Mouse (Mus musculus): Measurements from ENCODE around the gene Mboat1.

The Mboat1 gene

GRCm38 (mm10) chr13:30136243-30136922 lies at the start of gene Mboat1:
Mboat1 (plus strand) TSS chr13:30136489.
- peak; percentile 87 for DNase-seq (ENCODE audit: low spot score)

DNA sequence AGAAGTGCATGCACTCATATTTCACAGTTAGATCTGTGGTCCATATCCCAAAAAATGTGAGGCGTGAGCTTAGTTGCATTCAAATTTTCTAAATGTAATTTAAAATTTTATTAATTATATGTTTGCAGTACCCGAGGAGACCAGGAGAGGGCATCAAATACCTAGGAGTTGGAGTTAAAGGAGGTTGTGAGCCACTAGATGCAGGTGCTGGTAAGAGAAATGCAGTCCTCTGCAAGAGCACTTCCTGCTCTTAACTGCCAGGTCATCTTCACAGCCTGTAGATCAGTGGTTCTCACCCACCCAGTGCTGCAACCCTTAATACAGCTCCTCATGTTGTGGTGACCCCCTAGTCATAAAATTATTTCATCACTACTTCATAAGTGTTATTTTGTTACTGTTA lies 43.2 kb upstream of the Mboat1 start:
- no peak for DNase-seq (ENCODE audit: low spot score)

DNA sequence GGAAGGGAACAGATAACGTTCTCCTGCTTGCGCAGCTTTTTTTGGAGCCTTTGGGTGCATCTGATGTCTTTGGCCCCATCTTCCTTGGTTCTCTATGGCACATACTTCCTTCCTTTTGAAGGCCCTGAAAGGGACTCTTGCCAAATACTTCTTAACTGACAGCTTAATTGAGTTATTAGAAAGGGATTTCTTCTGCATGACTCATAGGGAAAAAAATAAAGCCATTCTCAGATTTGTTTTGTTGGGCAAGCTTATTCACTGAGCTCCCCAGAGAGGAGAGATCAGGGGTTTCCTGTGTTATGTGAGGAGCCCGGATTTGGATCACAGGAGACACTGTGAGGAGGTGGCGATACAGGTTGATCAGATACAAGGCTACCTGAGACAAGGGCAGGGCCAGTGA lies 40.4 kb upstream of the Mboat1 start:
- DNase-seq (ENCODE audit: low spot score), result no peak

GRCm38 (mm10) chr13:30096536-30096935 lies 39.8 kb upstream of the Mboat1 start:
- no peak for DNase-seq (ENCODE audit: low spot score)

GRCm38 (mm10) chr13:30109001-30109600 lies 27.2 kb upstream of the Mboat1 start:
- DNase-seq (ENCODE audit: low spot score), result peak; percentile 45

DNA sequence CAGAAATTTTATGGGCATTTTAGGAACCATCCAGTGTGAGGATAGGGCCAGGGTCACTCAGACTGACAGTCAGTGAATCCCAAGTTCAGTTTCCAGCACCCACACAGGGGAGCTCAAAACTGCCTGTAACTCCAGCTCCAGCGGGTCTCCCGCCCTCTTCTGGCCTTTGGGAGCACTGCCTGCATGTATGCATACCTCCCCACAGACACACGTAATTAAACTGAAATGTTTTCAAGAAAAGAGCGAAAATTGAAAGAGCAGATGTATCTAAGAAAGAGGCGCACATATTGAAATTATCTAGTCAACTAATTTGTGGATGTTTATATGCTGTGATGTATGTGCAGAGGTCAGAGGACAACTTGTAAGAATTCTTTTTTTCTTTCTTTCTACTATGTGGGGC lies 20.5 kb upstream of the Mboat1 start:
- no peak for DNase-seq (ENCODE audit: low spot score)

DNA sequence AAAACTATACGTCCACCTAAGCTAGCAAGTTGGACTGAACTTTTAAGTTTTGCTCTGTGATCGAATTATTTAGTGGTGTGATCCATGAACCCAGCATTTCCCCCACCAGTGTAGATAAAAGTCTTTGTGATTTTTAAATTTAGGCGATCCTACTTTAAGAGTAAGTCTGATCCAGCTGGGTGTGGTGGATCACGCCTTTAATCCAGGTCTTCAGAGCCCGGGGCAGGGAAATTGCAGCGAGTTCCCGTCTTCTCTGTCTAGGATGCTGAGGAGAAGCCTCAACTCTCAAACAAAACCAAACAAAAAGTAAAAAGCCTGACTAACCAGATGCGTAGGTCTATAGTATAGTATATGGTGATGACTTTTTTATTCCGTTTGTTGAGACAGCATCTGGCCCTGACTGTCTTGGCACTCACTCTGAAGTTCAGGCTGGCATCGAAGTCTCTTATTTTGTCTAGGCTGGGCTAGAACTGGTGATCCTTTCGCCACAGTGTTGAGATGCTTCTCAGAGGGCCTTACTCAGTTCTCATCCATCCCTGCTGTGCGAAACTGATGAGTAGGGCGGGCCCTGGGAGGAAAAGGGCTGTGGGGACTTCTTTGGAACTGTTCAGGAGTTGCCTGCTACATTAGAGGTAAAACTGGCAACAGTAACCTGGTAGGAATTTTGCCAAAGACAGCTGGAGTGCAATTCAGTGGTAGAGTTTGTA lies 787 bp downstream of the Mboat1 start:
- peak; percentile 17 for DNase-seq (ENCODE audit: low spot score)

DNA sequence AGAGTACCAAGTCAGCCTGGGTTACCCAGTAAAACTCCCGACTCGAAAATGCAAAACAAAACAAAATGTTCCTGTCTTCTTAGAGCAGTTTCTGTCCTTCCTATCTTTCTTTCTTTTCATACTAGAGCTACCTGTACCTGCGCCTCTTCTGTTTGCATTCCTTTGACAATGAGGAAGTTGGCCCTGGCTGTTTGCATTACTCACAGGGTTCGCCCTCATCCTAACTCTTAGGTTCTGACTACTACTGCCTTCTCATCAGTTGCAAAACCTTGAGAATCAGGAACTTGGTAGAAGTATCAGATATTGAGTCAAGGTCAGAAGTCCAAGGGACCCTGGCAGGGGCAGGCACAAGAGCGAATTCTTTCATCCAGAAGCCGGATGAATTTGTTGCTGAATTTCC lies 1.7 kb downstream of the Mboat1 start:
- peak; percentile 29 for DNase-seq (ENCODE audit: low spot score)

- DNase-seq (ENCODE audit: low spot score), result no peak
These were observed 3.9 kb downstream of the Mboat1 start for GRCm38 (mm10) chr13:30140149-30140548.

GRCm38 (mm10) chr13:30140646-30141045 lies 4.4 kb downstream of the Mboat1 start:
- no peak for DNase-seq (ENCODE audit: low spot score)

DNA sequence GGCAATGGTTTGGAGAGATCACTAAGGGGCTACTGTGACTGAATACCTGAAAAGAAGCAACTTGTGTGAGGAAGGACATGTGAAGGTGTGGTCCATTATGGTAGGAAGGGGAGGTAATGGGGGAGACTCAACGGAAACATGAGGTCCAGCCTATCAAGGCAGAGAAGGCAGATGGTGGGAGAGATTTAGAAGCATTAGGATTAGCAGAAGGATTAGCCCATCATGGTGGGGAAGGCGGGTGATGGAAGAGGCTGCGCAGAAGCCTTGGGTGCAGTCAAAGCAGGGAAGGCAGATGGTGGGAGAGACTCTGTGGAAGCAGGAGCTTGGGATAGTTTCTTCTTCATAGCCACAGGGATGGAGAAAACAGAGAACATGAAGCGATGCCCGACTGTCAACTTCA lies 5.7 kb downstream of the Mboat1 start:
- DNase-seq (ENCODE audit: low spot score), result no peak

GRCm38 (mm10) chr13:30146468-30146867 lies 10.2 kb downstream of the Mboat1 start:
- no peak for DNase-seq (ENCODE audit: low spot score)

DNA sequence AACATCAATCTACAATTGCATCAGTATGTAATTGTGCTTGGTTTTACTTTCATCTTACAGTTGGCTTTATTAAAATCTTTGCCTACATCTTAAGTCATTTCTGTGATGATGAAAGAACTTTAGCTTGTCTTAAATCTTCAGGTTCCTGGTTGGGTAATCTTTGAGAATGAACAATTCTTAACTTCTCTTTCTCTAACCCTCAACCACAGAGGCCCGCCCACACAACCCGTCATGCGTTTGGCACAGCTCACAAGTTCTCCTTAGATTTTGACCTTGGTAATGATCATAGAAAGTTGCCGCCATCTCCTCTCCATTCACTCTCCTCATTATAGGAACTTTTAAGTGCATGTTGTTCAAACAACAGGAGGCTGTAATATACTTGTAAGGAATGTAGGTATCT lies 18.0 kb downstream of the Mboat1 start:
- DNase-seq (ENCODE audit: low spot score), result no peak

DNA sequence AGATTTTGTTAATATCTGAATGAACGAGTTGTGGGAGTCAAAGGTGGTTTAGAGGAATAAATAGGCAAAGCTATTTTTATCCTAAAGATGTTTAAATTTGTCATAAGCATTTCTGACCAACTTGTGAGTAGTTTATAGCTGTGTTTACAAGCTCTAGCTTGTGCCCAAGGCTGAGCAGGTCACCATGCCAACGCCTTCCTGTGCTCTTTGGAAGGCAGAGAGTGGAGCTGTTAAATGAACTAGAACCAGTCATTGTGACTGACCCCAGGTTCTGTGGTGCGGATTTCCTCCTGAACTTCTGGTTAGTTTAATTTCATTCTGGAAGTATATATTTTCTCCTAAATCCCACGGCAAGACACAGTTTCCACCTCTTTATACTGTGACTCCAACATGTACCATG lies 23.3 kb downstream of the Mboat1 start:
- no peak for DNase-seq (ENCODE audit: low spot score)

DNA sequence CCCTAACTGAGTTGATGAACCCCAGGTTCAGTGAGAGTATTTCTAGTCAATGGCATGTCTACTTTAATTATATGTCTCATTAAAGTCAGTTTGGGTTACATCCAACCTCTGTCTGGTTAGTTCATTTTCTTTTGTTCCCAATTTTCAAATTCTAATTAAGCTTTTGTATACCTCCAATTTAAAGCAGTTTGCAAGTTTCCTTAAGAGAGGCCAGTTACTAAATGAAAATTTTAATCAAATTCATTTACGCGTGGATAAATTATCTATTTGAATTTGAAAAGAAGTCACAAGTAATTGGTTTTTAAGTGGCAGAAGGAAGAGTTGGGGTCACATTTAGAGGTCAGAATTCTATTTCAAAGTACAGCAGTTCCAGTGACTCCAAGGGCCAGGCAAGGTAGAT lies 27.2 kb downstream of the Mboat1 start:
- no peak for DNase-seq (ENCODE audit: low spot score)

- no peak for DNase-seq (ENCODE audit: low spot score)
These were observed 30.1 kb downstream of the Mboat1 start for GRCm38 (mm10) chr13:30166138-30167090.

DNA sequence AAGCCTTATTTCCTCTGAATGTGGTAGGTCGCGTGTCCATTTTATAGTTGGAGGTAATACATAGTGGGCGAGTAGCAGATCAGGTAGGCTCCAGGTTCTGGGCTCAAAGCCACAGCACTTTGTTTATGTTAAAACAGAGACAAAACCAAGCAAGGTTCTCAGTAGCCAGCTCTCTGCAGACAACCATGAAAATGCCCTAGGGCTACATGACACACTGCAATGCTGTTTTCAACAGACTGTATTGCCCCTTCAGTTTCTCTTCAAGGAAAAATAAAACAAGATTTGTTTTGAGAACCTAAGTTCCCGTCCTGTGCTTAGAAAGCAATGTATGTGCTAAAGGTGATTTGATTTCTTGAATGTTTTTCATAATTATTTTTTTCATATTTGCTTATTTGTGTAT lies 31.2 kb downstream of the Mboat1 start:
- no peak for DNase-seq (ENCODE audit: low spot score)

DNA sequence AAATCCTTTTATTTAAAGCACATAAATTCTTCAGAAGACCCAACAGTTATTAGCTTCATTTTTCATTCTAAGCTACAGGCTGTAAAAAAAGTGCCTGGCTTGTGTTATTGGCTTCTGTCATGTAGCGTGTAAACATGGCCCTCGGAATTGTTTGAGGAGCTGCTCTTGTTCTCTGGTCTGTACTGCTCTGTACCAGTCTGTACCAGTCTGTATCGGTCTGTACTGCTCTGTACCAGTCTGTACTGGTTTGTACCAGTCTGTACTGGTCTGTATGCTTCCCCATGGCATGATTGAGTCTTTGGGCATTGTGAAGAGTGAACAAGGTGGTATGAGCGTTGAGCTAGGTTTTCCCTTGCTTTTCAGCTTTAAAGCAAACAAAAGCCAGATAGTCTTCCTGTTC lies 32.5 kb downstream of the Mboat1 start:
- DNase-seq (ENCODE audit: low spot score), result no peak

- DNase-seq (ENCODE audit: low spot score), result no peak
These were observed 33.8 kb downstream of the Mboat1 start for GRCm38 (mm10) chr13:30170061-30170460.

DNA sequence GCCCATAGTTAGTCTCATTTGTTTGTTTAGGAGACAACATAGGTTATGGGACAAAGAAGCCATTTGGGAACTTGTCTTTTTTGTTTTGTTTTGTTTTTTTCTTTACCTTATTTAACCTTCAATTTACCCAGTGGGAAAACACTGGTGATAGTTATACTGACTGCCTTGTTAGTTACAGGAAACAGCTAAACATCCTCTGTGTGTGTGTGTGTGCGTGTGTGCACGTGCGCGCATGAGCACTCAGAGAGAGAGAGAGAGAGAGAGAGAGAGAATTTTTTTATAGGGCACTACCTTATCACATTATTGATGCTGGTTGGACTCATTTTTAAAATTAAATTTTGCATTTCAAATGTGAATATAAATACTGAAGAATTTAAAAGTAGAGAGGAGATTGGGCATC lies 38.3 kb downstream of the Mboat1 start:
- no peak for DNase-seq (ENCODE audit: low spot score)

GRCm38 (mm10) chr13:30177356-30177755 lies 41.1 kb downstream of the Mboat1 start:
- DNase-seq (ENCODE audit: low spot score), result no peak

- no peak for DNase-seq (ENCODE audit: low spot score)
These were observed 49.3 kb downstream of the Mboat1 start for GRCm38 (mm10) chr13:30185549-30185948.

Measured in urinary bladder, postnatal 14 days (tissue).